Mouse (Mus musculus): Measurements from ENCODE around the gene Map2k3. TPM values are rescaled to one million over a fixed set of nuclear protein-coding genes. Genes with fewer than 3 reads are reported as not detected.

The Map2k3 gene
- total and polyA plus RNA-seq, 3 experiments, result 13.7 to 92.5 (median 35.5) TPM

DNA sequence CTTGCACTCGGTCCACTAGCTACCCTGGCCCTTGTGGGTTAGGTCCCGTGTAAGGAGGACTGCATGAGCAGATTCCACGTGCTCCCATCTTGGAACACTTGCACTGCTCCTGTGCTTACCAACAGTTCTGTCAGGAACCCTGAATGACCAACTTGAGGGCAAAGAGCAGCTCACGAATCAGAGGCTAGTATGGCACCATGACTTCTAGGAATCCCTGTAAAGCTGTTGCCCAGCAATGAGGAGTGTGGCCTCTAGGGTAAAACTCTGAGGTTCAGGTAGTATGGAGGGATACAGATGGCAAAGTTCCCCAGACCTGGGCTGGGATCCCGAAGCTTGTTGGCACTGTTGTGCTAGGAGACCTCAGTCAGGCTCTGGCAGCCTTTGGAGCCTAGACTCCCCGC, 28.2 kb upstream of the Map2k3 start:
- 0 out of 4 replicates have a peak, but pooled peaks cover 0 to under 1% of the 10 kb centered on the region in 2 experiments for H3K4me1 ChIP-seq (ENCODE audit: control insufficient read depth in 1 of 2, insufficient read depth in 2 of 2)
- H3K9ac ChIP-seq (ENCODE audit: insufficient read depth, low read depth), result no peak overlapping the region
- no peak overlapping the region for H3K4me3 ChIP-seq (replicated peaks in 1 of 3; ENCODE audit: low read depth in 2 of 3, low read length in 2 of 3, poor library complexity in 1 of 3)
- no peaks in the 10 kb centered on the region for H3K9me3 ChIP-seq (replicated peaks; ENCODE audit: low read length)
- in situ Hi-C loops (cut with MboI; ENCODE audit: low pct_ligation_motif_present, low pct_unique_long_range_greater_than_20kb, low sequenced_read_pairs), result loop anchor here (10.0 kb wide), 1 partner anchor 141 kb away; no protein-coding TSS in a partner anchor
- H3K79me2 ChIP-seq (replicated peaks; ENCODE audit: control insufficient read depth, extremely low read depth, insufficient read depth, poor library complexity, severe bottlenecking), result no peaks in the 10 kb centered on the region
- TF ChIP-seq CTCF (conservative IDR thresholded peaks at IDR 0.05 in 1 of 2, IDR thresholded peaks at IDR 0.05 in 1 of 2; ENCODE audit: low read depth in 2 of 2, low read length in 2 of 2) (no peak), KAT2A (IDR thresholded peaks at IDR 0.05; ENCODE audit: insufficient replicate concordance, low read length) (no peak), POLR2AphosphoS2 (IDR thresholded peaks at IDR 0.05; ENCODE audit: low read depth, low read length) (no peak), ZNF384 (IDR thresholded peaks at IDR 0.05; ENCODE audit: low read depth, low read length) (no peak), ZMIZ1 (IDR thresholded peaks at IDR 0.05; ENCODE audit: low read depth, low read length) (no peak), JUN (IDR thresholded peaks at IDR 0.05; ENCODE audit: insufficient read depth, low read depth, low read length) (no peak), TCF12 (IDR thresholded peaks at IDR 0.05; ENCODE audit: low read depth, low read length) (no peak), HCFC1 (IDR thresholded peaks at IDR 0.05; ENCODE audit: low read depth, low read length) (no peak), SMC3 (IDR thresholded peaks at IDR 0.05; ENCODE audit: low read depth, low read length) (no peak), ELF1 (IDR thresholded peaks at IDR 0.05; ENCODE audit: low read depth, low read length) (no peak), CHD2 (IDR thresholded peaks at IDR 0.05; ENCODE audit: low read length) (no peak), RCOR1 (conservative IDR thresholded peaks at IDR 0.05; ENCODE audit: low read depth, low read length) (no peak), MYC (IDR thresholded peaks at IDR 0.05; ENCODE audit: low read depth, low read length) (no peak), NRF1 (IDR thresholded peaks at IDR 0.05; ENCODE audit: low read depth, low read length) (no peak), PAX5 (IDR thresholded peaks at IDR 0.05; ENCODE audit: low read length) (no peak), USF1 (IDR thresholded peaks at IDR 0.05; ENCODE audit: low read depth, low read length) (no peak), GABPA (IDR thresholded peaks at IDR 0.05; ENCODE audit: insufficient replicate concordance, low read depth, low read length) (no peak), E2F4 (IDR thresholded peaks at IDR 0.05; ENCODE audit: insufficient replicate concordance, low read depth, low read length) (no peak), RAD21 (IDR thresholded peaks at IDR 0.05; ENCODE audit: low read depth, low read length) (no peak)
- no peak overlapping the region for H3K4me2 ChIP-seq (ENCODE audit: insufficient read depth, low read depth, poor library complexity, severe bottlenecking)
- peaks cover 13 to 35% of the 10 kb centered on the region in 2 experiments for H3K36me3 ChIP-seq (replicated peaks in 1 of 2; ENCODE audit: control insufficient read depth in 1 of 2, insufficient read depth in 1 of 2, low read length in 1 of 2)
- dilution Hi-C loops (cut with MboI; ENCODE audit: extremely low pct_ligation_motif_present, extremely low pct_unique_long_range_greater_than_20kb, low sequenced_read_pairs), result no loop called here
- no peak overlapping the region for H3K27ac ChIP-seq (ENCODE audit: insufficient read depth, low read depth)
- no peaks in the 10 kb centered on the region for H3K27me3 ChIP-seq (replicated peaks)
- no peak for DNase-seq (ENCODE audit: extremely low read depth)

DNA sequence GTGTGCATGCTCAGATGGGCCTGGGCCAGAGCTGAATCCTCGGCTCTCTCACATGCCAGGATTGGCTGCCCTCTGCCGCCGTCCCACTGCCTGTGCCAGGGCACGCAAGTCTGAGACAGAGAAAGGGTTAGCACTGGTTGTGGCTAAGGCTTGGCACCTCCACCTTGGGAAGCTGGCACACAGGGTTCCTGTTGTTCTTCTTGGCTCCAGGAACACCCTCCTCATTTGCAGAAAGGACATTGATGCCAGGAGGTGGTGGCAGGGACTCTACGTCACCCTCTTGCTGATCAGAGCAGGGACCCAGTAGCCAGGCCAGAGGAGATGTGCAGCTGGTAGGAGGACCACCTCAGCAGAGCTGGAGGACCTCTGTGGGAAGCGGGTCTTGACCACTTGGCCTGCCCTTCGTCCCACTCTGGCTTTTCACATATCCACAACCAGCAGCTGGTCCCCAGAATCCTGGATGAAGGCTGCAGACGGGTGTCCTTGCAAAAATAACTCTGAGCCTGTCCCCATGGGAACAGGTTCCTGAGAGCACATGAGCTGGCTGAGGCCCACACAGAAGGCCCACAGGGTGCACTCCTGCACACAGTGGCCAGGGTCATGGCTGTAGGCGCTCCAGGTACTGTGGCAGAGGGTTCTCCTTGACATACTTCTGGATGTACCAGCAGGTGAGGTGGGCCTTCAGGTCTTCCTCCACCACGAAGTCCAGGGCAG, 26.3 kb upstream of the Map2k3 start:
- TF ChIP-seq PAX5 (IDR thresholded peaks at IDR 0.05; ENCODE audit: low read length), result no peak
- no peak for TF ChIP-seq MXI1 (IDR thresholded peaks at IDR 0.05; ENCODE audit: low read depth, low read length)
- no peak for TF ChIP-seq USF2 (conservative IDR thresholded peaks at IDR 0.05; ENCODE audit: low read depth, low read length)
- TF ChIP-seq EP300 (IDR thresholded peaks at IDR 0.05; ENCODE audit: low read length), result no peak
- no peak for TF ChIP-seq MYC (IDR thresholded peaks at IDR 0.05; ENCODE audit: low read depth, low read length)
- TF ChIP-seq E2F4 (IDR thresholded peaks at IDR 0.05; ENCODE audit: insufficient replicate concordance, low read depth, low read length), result no peak
- no peak for TF ChIP-seq TBP (conservative IDR thresholded peaks at IDR 0.05; ENCODE audit: low read depth, low read length)
- TF ChIP-seq NRF1 (IDR thresholded peaks at IDR 0.05; ENCODE audit: low read depth, low read length), result no peak
- no peak for TF ChIP-seq MAZ (IDR thresholded peaks at IDR 0.05; ENCODE audit: low read depth, low read length)
- no peak for TF ChIP-seq CTCF (conservative IDR thresholded peaks at IDR 0.05 in 1 of 2, IDR thresholded peaks at IDR 0.05 in 1 of 2; ENCODE audit: low read depth in 2 of 2, low read length in 2 of 2)
- TF ChIP-seq ETS1 (conservative IDR thresholded peaks at IDR 0.05; ENCODE audit: low read depth, low read length), result no peak
- TF ChIP-seq ZMIZ1 (IDR thresholded peaks at IDR 0.05; ENCODE audit: low read depth, low read length), result no peak
- TF ChIP-seq SIN3A (IDR thresholded peaks at IDR 0.05; ENCODE audit: low read length), result no peak
- TF ChIP-seq JUND (conservative IDR thresholded peaks at IDR 0.05; ENCODE audit: low read depth, low read length), result no peak
- no peak for TF ChIP-seq JUN (IDR thresholded peaks at IDR 0.05; ENCODE audit: insufficient read depth, low read depth, low read length)
- no peak for TF ChIP-seq BHLHE40 (IDR thresholded peaks at IDR 0.05; ENCODE audit: low read depth, low read length)
- DNase-seq (ENCODE audit: extremely low read depth), result no peak
- H3K4me3 ChIP-seq (replicated peaks in 1 of 3; ENCODE audit: low read depth in 2 of 3, low read length in 2 of 3, poor library complexity in 1 of 3), result no peak overlapping the region
- no peaks in the 10 kb centered on the region for H3K79me2 ChIP-seq (replicated peaks; ENCODE audit: control insufficient read depth, extremely low read depth, insufficient read depth, poor library complexity, severe bottlenecking)
- H3K36me3 ChIP-seq (replicated peaks in 1 of 2; ENCODE audit: control insufficient read depth in 1 of 2, insufficient read depth in 1 of 2, low read length in 1 of 2), result peaks cover 13 to 37% of the 10 kb centered on the region in 2 experiments
- no peaks in the 10 kb centered on the region for H3K9me3 ChIP-seq (replicated peaks; ENCODE audit: low read length)
- in situ Hi-C loops (cut with MboI; ENCODE audit: low pct_ligation_motif_present, low pct_unique_long_range_greater_than_20kb, low sequenced_read_pairs) (loop anchor here (10.0 kb wide), 1 partner anchor 139 kb away; no protein-coding TSS in a partner anchor), dilution Hi-C loops (cut with MboI; ENCODE audit: extremely low pct_ligation_motif_present, extremely low pct_unique_long_range_greater_than_20kb, low sequenced_read_pairs) (no loop called here)
- no peak overlapping the region for H3K27ac ChIP-seq (ENCODE audit: insufficient read depth, low read depth)
- no peaks in the 10 kb centered on the region for H3K4me1 ChIP-seq (ENCODE audit: control insufficient read depth in 1 of 2, insufficient read depth in 2 of 2)
- no peak overlapping the region for H3K9ac ChIP-seq (ENCODE audit: insufficient read depth, low read depth)
- no peaks in the 10 kb centered on the region for H3K27me3 ChIP-seq (replicated peaks)
- no peak overlapping the region for H3K4me2 ChIP-seq (ENCODE audit: insufficient read depth, low read depth, poor library complexity, severe bottlenecking)

Measured in CH12.LX (cell line).